Mouse (Mus musculus) neutrophil, adult 59 days (primary cell): Measurements from ENCODE around the gene Abhd16a. TPM values are rescaled to one million over a fixed set of nuclear protein-coding genes. Genes with fewer than 3 reads are reported as not detected.

Experiments
- total RNA-seq, 2 experiments: library from RNA; stranded (reverse); gene quantifications; 1 replicate in 1 of 2; 2 replicates in 1 of 2; pipeline ENCODE4 v1.2.4; 2023

Gene Abhd16a
- 10 to 100 TPM; 48.8 to 54.6 TPM for total RNA-seq

GRCm38 (mm10) chr17:35088825-35089644 lies at the start of gene Abhd16a:
Abhd16a (plus strand) TSS chr17:35089263.

GRCm38 (mm10) chr17:35046681-35047455 lies 42.2 kb upstream of the Abhd16a start, which contains the start of gene Msh5:
Msh5 (minus strand) TSS chr17:35046745.

GRCm38 (mm10) chr17:35049561-35050016 lies 39.5 kb upstream of the Abhd16a start, which contains the start of gene Clic1:
Clic1 (plus strand) TSS chr17:35049966.

GRCm38 (mm10) chr17:35058911-35059892 lies 29.9 kb upstream of the Abhd16a start, which contains the start of gene Ddah2:
Ddah2 (plus strand) TSS chr17:35059035.

GRCm38 (mm10) chr17:35064951-35065947 lies 23.8 kb upstream of the Abhd16a start, which contains the start of gene Ly6g6c:
Ly6g6c (plus strand) TSS chr17:35065388.

GRCm38 (mm10) chr17:35066084-35066483 lies 23.0 kb upstream of the Abhd16a start, which contains the start of gene Mpig6b:
Mpig6b (minus strand) TSS chr17:35066184.

GRCm38 (mm10) chr17:35076507-35077176 lies 12.4 kb upstream of the Abhd16a start, which contains the start of gene Ly6g6e:
Ly6g6e (plus strand) TSS chr17:35076902.

GRCm38 (mm10) chr17:35077786-35078233 lies 11.3 kb upstream of the Abhd16a start, which contains the start of gene Ly6g6d:
Ly6g6d (minus strand) TSS chr17:35078065.

GRCm38 (mm10) chr17:35085208-35085865 lies 3.7 kb upstream of the Abhd16a start, which contains the start of gene Ly6g6f:
Ly6g6f (minus strand) TSS chr17:35085610.

GRCm38 (mm10) chr17:35108097-35108496 lies 19.0 kb downstream of the Abhd16a start, which contains the start of gene Ly6g5c:
Ly6g5c (plus strand) TSS chr17:35108279.

GRCm38 (mm10) chr17:35115046-35116019 lies 26.3 kb downstream of the Abhd16a start, which contains the start of gene Ly6g5b:
Ly6g5b (minus strand) TSS chr17:35115428.

GRCm38 (mm10) chr17:35121143-35121799 lies 32.2 kb downstream of the Abhd16a start, which contains the start of gene Gpank1:
Gpank1 (plus strand) TSS chr17:35121455.

GRCm38 (mm10) chr17:35121871-35122303 lies 32.8 kb downstream of the Abhd16a start, which contains the start of gene Csnk2b:
Csnk2b (minus strand) TSS chr17:35122053.

GRCm38 (mm10) chr17:35126206-35126611 lies 37.1 kb downstream of the Abhd16a start, which contains the start of gene D17H6S53E:
D17H6S53E (plus strand) TSS chr17:35126373.

GRCm38 (mm10) chr17:35131500-35132173 lies 42.6 kb downstream of the Abhd16a start, which contains the start of gene Apom:
Apom (minus strand) TSS chr17:35132050.

